Mouse (Mus musculus) stomach, postnatal 0 days (tissue): Measurements from ENCODE around the gene Sema3b.

Experiments used
- CTCF ChIP-seq: IDR thresholded peaks from 2 replicates; pipeline ENCODE4 v1.5.1; 2016; ENCODE audit warnings: antibody characterized with exemption, low read depth, mild to moderate bottlenecking, moderate library complexity
- EP300 ChIP-seq: optimal IDR thresholded peaks from 2 replicates; pipeline ENCODE3; 2016; ENCODE audit warnings: antibody characterized with exemption

DNA sequence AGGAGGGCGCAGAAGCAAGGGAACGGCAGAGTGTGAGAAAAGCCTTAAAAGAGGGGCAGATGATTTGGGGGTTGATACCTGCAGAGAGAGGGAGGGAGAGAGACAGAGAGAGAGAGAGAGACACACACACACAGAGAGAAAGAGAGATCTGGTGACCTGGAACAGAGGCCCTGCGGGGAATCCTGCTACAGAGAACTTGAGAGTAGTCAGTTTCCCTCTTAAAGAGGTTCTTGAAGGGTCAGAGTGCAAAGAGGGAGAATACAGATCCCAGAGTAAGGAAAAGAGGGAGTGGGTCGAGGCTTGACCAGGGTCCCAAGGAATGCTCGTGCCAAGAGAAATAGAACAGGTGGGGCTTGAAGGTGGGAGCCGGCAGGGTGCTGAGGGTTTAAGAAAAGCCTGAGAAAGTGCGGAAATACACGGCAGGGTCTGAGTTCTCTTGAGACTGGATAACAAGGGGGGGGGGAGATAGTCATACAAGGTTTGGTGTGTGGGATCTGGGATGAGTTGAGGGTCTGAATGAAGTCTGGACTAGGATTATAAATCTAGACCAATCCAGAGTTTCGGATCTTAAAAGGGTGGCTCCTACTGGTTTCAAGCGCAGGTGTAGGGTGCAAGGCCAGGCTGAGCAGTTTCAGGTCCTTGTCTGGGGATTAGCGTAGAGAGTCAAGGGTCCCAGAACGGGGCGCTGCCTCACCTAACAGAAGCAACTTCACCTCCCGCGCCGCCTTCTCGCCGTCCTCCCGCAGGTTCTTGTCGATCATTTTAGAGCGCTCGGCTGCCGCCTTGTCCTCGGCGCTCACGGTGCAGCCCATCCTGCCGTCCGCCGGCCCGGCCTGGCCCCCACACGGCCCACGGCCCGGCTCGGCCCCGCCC is 25.6 kb upstream of the Sema3b start:
- TF ChIP-seq CTCF (no peak), EP300 (no peak)
